Mouse (Mus musculus) G1E-ER4 (cell line): ENCODE results near the gene Rasgef1a. TPM values are rescaled to one million over a fixed set of nuclear protein-coding genes. Genes with fewer than 3 reads are reported as not detected.

Experiments
- GATA1 ChIP-seq: IDR thresholded peaks from one replicate; pipeline ENCODE4 v1.8.0; 2012; ENCODE audit warnings: low read length, inconsistent platforms
- polyA plus RNA-seq: library from polyadenylated mRNA; stranded (reverse); fragments of >175 nt; gene quantifications from 2 replicates; pipeline ENCODE4 v1.2.3, GENCODE M21; 2012

Gene Rasgef1a
- polyA plus RNA-seq, 1 experiment: not detected

DNA sequence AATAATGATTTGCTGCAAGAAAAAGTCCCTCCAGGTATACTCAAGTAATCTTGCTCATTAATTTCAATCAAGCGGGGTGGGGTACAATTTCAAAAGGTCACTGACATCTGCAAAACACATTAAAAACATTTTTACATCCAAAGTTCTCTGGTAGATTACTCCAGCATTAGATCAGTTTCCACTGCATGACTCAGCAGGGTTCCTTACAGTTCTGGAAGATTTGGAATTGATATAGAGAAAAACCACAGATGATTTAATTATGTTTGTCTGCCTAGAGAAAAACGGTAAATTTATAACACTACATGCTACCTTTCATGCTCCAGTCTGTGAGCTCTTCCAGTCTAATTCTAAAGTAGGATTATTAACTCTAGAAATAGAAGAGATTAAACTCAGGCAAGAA, 118.8 kb downstream of the Rasgef1a start:
- TF ChIP-seq GATA1: peak; percentile 20

GRCm38 (mm10) chr6:118134461-118134860, 123.2 kb downstream of the Rasgef1a start:
- TF ChIP-seq GATA1: no peak

- no peak for TF ChIP-seq GATA1
Observed at GRCm38 (mm10) chr6:118137148-118137547, 125.9 kb downstream of the Rasgef1a start.

DNA sequence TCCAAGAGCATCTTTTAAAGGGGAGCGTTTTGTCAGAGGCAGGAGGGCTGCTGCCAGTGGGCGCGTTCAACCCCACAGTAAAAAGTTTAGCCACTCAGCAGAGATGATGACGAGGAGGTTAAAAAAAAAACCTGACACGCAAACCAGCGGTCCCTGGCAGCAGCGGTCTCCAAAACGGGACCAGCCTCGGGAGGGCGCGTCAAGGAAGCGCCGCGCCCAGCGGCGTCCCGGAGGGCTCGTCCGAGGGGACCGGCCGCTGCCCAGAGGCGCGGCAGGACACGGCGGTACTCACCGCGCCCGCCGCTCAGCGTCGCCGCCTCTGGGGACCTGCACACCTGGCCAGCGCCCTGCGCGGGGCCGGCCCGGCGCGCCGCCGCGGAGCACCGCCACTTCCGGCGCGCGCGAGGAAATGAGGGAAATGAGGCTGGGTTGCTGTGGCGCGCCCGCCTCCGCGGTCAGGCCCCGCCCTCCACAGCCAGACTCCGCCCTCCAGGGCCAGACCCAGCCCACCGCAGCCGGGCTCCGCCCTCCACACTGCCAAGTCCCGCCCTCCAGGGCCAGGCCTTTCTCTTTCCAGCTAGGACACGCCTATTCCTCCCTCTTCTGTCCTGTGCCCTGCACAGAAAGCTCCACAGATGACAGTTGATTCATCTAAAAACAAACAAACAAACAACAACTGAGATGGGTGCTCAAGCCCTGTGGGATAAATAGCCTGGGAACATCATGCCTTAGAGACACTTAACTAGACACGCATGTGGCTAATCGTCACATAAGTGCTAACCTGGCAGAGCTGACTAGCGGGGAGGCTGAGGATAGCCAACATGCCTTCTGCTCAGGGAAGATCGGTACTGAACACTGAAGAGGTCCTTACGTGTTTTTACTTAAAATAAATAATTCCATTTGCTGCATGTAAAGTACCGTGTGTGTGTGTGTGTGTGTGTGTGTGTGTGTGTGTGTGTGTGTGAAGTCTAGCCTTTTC, 127.8 kb downstream of the Rasgef1a start, which contains the start of gene Csgalnact2:
Csgalnact2 (minus strand) TSS at position 410 of the 979 bp plus-strand sequence.
- TF ChIP-seq GATA1: no peak

DNA sequence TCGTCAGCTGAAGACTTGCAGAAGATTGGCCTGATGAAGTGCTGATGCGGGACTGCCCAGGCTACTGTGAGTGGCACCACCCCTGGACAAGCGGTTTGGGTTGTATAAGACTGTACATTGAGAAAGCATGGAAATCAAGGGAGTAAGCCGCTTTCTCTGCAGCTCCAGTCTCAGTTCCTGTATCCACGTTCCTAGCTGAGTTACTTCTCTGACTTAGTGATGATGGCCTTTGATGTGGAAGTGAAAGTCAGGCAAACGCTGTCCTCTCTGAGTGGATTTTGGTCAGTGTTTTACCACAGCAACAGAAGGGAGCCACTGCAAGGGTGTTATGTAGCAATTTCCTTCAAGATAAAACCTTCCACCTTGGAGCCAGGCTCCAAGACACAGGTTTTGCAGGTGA, 129.7 kb downstream of the Rasgef1a start:
- no peak for TF ChIP-seq GATA1

Other genes starting within 250 kb of the Rasgef1a start
- gene Zfp637, start 170.3 kb upstream of the Rasgef1a start, polyA plus RNA-seq: 13.2 and 16.7 TPM in 2 replicates
- gene Zfp239, start 149.3 kb upstream of the Rasgef1a start, polyA plus RNA-seq: 2.2 and 5.7 TPM in 2 replicates
- gene Hnrnpf, start 111.1 kb upstream of the Rasgef1a start, polyA plus RNA-seq: 194 and 244 TPM in 2 replicates
- gene Fxyd4, start 73.7 kb upstream of the Rasgef1a start, polyA plus RNA-seq: not detected in 2 replicates
- gene Csgalnact2, start 127.7 kb downstream of the Rasgef1a start, polyA plus RNA-seq: 4.1 and 5.2 TPM in 2 replicates
- gene Ret, start 186.3 kb downstream of the Rasgef1a start, polyA plus RNA-seq: not detected in 2 replicates